Mouse (Mus musculus) G1E (cell line): ENCODE data around the gene Ggct.

Experiments used
- CTCF ChIP-seq: IDR thresholded peaks from 2 replicates; pipeline ENCODE4 v1.5.1; 2012; ENCODE audit warnings: low read depth, low read length, inconsistent platforms, mixed read lengths
- GATA1 ChIP-seq: IDR thresholded peaks from 2 replicates; pipeline ENCODE4 v1.6.1; 2012; ENCODE audit warnings: borderline replicate concordance, low read length, inconsistent platforms, mixed read lengths
- GATA2 ChIP-seq: IDR thresholded peaks from 2 replicates; pipeline ENCODE4 v1.6.1; 2012; ENCODE audit warnings: low read depth, low read length, inconsistent platforms, borderline replicate concordance
- TAL1 ChIP-seq: conservative IDR thresholded peaks from 2 replicates; pipeline ENCODE4 v1.6.1; 2012; ENCODE audit warnings: low read depth, low read length, inconsistent platforms, mixed read lengths

DNA sequence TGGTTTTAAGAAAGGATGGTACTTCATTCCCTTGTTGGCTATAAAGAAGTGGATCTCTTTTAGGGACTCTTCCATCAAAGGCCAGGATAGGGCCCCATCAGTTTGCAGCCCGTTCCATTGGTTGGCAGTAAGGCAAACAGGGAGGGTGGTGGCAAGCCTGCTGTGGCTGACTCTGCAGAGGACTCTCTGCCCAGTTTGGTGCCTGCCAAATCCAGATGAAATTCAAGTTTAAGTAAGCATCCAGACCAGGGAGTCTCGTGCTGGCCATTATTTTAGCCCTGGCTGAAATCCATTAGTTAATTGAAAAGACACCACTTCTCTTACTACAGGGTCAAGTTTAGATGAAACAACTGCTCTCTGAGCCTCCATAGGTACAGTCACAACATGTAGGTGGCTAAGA is 22.9 kb downstream of the Ggct start:
- no peak for TF ChIP-seq CTCF
- no peak for TF ChIP-seq GATA2
- no peak for TF ChIP-seq GATA1
- TF ChIP-seq TAL1, result no peak
